Comparison of ENCODE assay signal across 24 mouse cellular contexts in the genomic region with DNA sequence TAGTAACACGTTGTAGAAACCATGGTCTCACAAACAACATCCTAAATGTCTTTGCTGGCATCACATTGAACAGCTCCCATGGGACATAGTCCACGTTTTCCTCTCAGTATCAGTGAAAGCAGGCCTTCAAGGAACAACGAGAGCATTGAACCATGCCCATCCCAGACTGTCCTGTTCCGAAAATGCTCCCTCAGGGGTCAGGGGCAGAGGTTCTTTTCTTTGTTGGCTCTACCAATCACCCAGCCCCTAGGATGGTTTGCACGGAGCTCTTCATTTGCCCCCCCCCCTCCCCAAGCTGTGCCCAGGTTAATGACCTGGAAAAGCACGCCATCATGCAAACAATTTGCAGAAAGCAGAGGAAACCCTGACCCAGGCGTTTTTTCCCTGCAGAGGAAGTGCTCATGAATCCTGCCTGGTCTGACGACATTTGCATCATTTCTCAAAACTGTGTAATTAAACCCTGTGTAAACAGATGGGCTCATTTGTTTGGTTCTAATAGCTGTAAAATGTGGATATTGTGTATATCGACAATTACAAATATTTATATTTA. TPM values are rescaled to one million over a fixed set of nuclear protein-coding genes. Genes with fewer than 3 reads are reported as not detected.
A peak's percentile ranks its signal among the peaks of the same experiment; 100 is the strongest.
DNase-seq lines count a peak whose midpoint lies in the region; ATAC-seq lines count a peak whose summit lies in the region.
"Had no signal": no experiment of that assay in that cellular context is flagged by ENCODE, and none has a peak within 500 bp of the region (broad histone marks: within the 10 kb centered on the region; RNA-seq: fewer than 3 reads in every experiment).

No protein-coding gene starts in this region.

- peak; percentile 31 for DNase-seq in hindbrain, embryonic 11.5 days (ENCODE audit: low spot score)
- peak; percentile 88 for DNase-seq in kidney, adult 9 months
- DNase-seq in kidney, postnatal 36 days = peak; percentile 39 to 70
- no peak for DNase-seq in ovary, postnatal 10 days (ENCODE audit: low spot score)
- no peak for DNase-seq in cerebellum, adult 11-12 months
- DNase-seq: adrenal gland, postnatal 10 days; cerebellum, adult 9-11 months; gastrocnemius, adult 2 months; heart, adult 2 months; heart, postnatal 36 days; lung, adult 2 months; lung, postnatal 36 days; thymus, postnatal 14 days had no signal

- no peak overlapping the region for H3K4me2 ChIP-seq in hindbrain, embryonic 11.5 days (replicated peaks; ENCODE audit: low read depth, low read length)
- no peak overlapping the region for H3K4me2 ChIP-seq in hindbrain, embryonic 16.5 days (ENCODE audit: low read length)
- no peak overlapping the region for H3K4me2 ChIP-seq in hindbrain, embryonic 13.5 days
- H3K4me2 ChIP-seq in midbrain, embryonic 13.5 days (replicated peaks) = no peak overlapping the region
- H3K4me2 ChIP-seq: liver, embryonic 12.5 days had no signal

- no peaks in the 10 kb centered on the region for H3K36me3 ChIP-seq in hindbrain, embryonic 11.5 days (ENCODE audit: control insufficient read depth, insufficient read depth, low read length)
- no peaks in the 10 kb centered on the region for H3K36me3 ChIP-seq in hindbrain, embryonic 16.5 days (ENCODE audit: control insufficient read depth, insufficient read depth, low read length)
- H3K36me3 ChIP-seq in hindbrain, embryonic 13.5 days = no peaks in the 10 kb centered on the region
- H3K36me3 ChIP-seq in midbrain, embryonic 13.5 days = no peaks in the 10 kb centered on the region
- H3K36me3 ChIP-seq: G1E; limb, embryonic 10.5 days; liver, embryonic 12.5 days had no signal

- 28% methylated on average over 9 of the region's 9 CpGs for WGBS in hindbrain, embryonic 11.5 days
- WGBS in hindbrain, embryonic 16.5 days = 24% methylated on average over 9 of the region's 9 CpGs
- 19% methylated on average over 9 of the region's 9 CpGs for WGBS in hindbrain, embryonic 13.5 days
- WGBS in midbrain, embryonic 13.5 days = 37% methylated on average over 9 of the region's 9 CpGs

- H3K4me3 ChIP-seq in hindbrain, embryonic 11.5 days (ENCODE audit: low read depth, low read length) = no peak overlapping the region
- H3K4me3 ChIP-seq in hindbrain, embryonic 16.5 days (ENCODE audit: low read length) = no peak overlapping the region
- H3K4me3 ChIP-seq in hindbrain, embryonic 13.5 days = no peak overlapping the region
- no peak overlapping the region for H3K4me3 ChIP-seq in midbrain, embryonic 13.5 days (replicated peaks)
- H3K4me3 ChIP-seq: gastrocnemius, adult 2 months; heart, adult 2 months; left cerebral cortex, adult 2 months; limb, embryonic 10.5 days; liver, embryonic 12.5 days had no signal

- H3K4me1 ChIP-seq in hindbrain, embryonic 11.5 days (replicated peaks; ENCODE audit: control insufficient read depth, insufficient read depth, low read length) = no peaks in the 10 kb centered on the region
- no peaks in the 10 kb centered on the region; the same call in 1 of the 2 replicates for H3K4me1 ChIP-seq in hindbrain, embryonic 16.5 days (ENCODE audit: control insufficient read depth, insufficient read depth, low read depth, low read length)
- peaks cover 11% of the 10 kb centered on the region for H3K4me1 ChIP-seq in hindbrain, embryonic 13.5 days (replicated peaks)
- 0 out of 2 replicates have a peak, but pooled peaks cover 4% of the 10 kb centered on the region for H3K4me1 ChIP-seq in midbrain, embryonic 13.5 days (replicated peaks)
- H3K4me1 ChIP-seq: liver, embryonic 12.5 days had no signal

- H3K27ac ChIP-seq in hindbrain, embryonic 11.5 days (ENCODE audit: low read depth, low read length) = peak overlapping the region; percentile 11; the same call in 1 of the 2 replicates
- no peak overlapping the region for H3K27ac ChIP-seq in hindbrain, embryonic 16.5 days (ENCODE audit: low read depth, low read length)
- peak overlapping the region; percentile 71 for H3K27ac ChIP-seq in hindbrain, embryonic 13.5 days
- H3K27ac ChIP-seq in midbrain, embryonic 13.5 days = no peak overlapping the region
- H3K27ac ChIP-seq: gastrocnemius, adult 2 months; heart, adult 2 months; left cerebral cortex, adult 2 months; limb, embryonic 10.5 days; liver, embryonic 12.5 days had no signal

- H3K9ac ChIP-seq in hindbrain, embryonic 11.5 days (ENCODE audit: low read depth, low read length) = no peak overlapping the region
- H3K9ac ChIP-seq in hindbrain, embryonic 16.5 days (ENCODE audit: low read depth, low read length) = no peak overlapping the region
- H3K9ac ChIP-seq in hindbrain, embryonic 13.5 days = no peak overlapping the region
- H3K9ac ChIP-seq in midbrain, embryonic 13.5 days (replicated peaks) = no peak overlapping the region
- H3K9ac ChIP-seq: liver, embryonic 12.5 days had no signal

- peak; percentile 87 for ATAC-seq in hindbrain, embryonic 11.5 days (ENCODE audit: low FRiP score)
- no peak for ATAC-seq in hindbrain, embryonic 16.5 days
- ATAC-seq in hindbrain, embryonic 13.5 days (ENCODE audit: low FRiP score) = peak; percentile 53
- ATAC-seq in midbrain, embryonic 13.5 days = no peak
- ATAC-seq: activated CD4-positive, CD25-positive, alpha-beta regulatory T cell, adult 4 months; liver, embryonic 12.5 days had no signal

- no peaks in the 10 kb centered on the region for H3K9me3 ChIP-seq in hindbrain, embryonic 11.5 days (ENCODE audit: control insufficient read depth, low read length)
- no peaks in the 10 kb centered on the region for H3K9me3 ChIP-seq in hindbrain, embryonic 16.5 days (ENCODE audit: control insufficient read depth, low read length)
- H3K9me3 ChIP-seq in hindbrain, embryonic 13.5 days = no peaks in the 10 kb centered on the region
- H3K9me3 ChIP-seq in midbrain, embryonic 13.5 days = no peaks in the 10 kb centered on the region
- H3K9me3 ChIP-seq: G1E; limb, embryonic 10.5 days; liver, embryonic 12.5 days had no signal

- H3K27me3 ChIP-seq in hindbrain, embryonic 11.5 days (ENCODE audit: control insufficient read depth, insufficient read depth, low read length) = peaks cover 37% of the 10 kb centered on the region
- H3K27me3 ChIP-seq in hindbrain, embryonic 16.5 days (replicated peaks; ENCODE audit: control insufficient read depth, insufficient read depth, low read length) = peaks cover 5% of the 10 kb centered on the region
- H3K27me3 ChIP-seq in hindbrain, embryonic 13.5 days = peaks cover 54% of the 10 kb centered on the region
- H3K27me3 ChIP-seq in midbrain, embryonic 13.5 days = peaks cover 57% of the 10 kb centered on the region

RNA-seq across cellular contexts. Expression of a gene that starts 7.9 kb away (rescaled TPM):
- 5.2 and 5.4 TPM in 2 replicates for polyA plus RNA-seq in hindbrain, embryonic 11.5 days (2014; fragmentation: Nextera tagmentation; extraction: Ambion mirVana)
- 13.3 and 15.7 TPM in 2 replicates for polyA plus RNA-seq in hindbrain, embryonic 16.5 days (2015; fragmentation: Nextera tagmentation; extraction: Ambion mirVana)
- 12.5 and 13.0 TPM in 2 replicates for polyA plus RNA-seq in hindbrain, embryonic 13.5 days (2015; fragmentation: Nextera tagmentation; extraction: Ambion mirVana)
- polyA plus RNA-seq in midbrain, embryonic 13.5 days (2015; fragmentation: Nextera tagmentation; extraction: Ambion mirVana) = 0.30 and 0.32 TPM in 2 replicates
- polyA plus RNA-seq: activated CD4-positive, CD25-positive, alpha-beta regulatory T cell, adult 4 months; forebrain, embryonic 11.5 days; G1E; heart, embryonic 14.5 days; intestine, embryonic 14.5 days; limb, embryonic 10.5 days; liver, embryonic 12.5 days; lung, adult 2 months had no signal

Comparison
In these comparisons a context has a peak if more than half of its experiments do, and no peak if none do; other contexts are left out.
1. ATAC-seq: peak in hindbrain, embryonic 11.5 days (single experiment) and hindbrain, embryonic 13.5 days (single experiment); none in hindbrain, embryonic 16.5 days (single experiment) and midbrain, embryonic 13.5 days (single experiment).
2. H3K27ac ChIP-seq: peak in hindbrain, embryonic 11.5 days (single experiment) and hindbrain, embryonic 13.5 days (single experiment); none in hindbrain, embryonic 16.5 days (single experiment) and midbrain, embryonic 13.5 days (single experiment).
3. DNase-seq: peak in hindbrain, embryonic 11.5 days (single experiment), kidney, adult 9 months (single experiment) and kidney, postnatal 36 days (2 of 2); none in ovary, postnatal 10 days (single experiment) and cerebellum, adult 11-12 months (single experiment).